Mouse (Mus musculus): ENCODE measurements around the gene Zfp574.

Gene Zfp574

DNA sequence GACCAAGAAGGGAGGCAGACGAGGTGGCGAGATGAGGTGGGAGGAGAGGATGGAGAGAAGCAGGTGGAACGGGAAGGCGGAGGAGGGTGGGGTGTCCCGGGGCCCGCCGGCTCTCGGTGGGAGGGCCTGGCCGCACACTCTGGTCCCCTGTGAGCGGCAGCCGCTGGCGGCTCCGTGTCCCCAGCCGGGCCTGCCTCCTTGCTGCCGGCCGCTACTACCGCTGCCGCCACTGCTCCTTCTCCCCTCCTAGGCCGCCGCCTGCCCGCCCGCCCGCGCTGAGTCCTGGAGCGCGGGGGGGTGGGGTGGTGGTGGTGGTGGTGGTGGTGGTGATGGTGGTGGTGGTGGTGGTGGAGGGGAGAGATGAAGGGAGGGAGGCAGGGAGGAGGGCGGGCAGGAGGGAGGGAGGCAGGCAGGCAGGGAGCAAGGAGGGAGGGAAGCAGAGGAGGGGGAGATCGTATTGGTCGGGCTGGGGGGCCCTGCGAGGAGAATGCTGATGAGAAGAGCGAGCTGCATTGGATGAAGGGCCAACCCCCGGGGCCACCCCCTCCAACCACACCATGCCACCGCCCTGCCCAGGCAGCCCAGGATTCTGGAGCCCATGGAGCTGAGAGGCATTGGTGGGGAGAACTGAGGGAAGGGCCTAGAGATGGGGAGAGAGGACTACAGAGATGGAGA, 486 bp downstream of the Zfp574 start:
- peak; percentile 58 for DNase-seq (ENCODE audit: low read depth, low spot score)

GRCm38 (mm10) chr7:25073924-25074323, 1.6 kb downstream of the Zfp574 start:
- DNase-seq (ENCODE audit: low read depth, low spot score): no peak

- DNase-seq (ENCODE audit: low read depth, low spot score): no peak
Measured at GRCm38 (mm10) chr7:25076296-25076662, 3.9 kb downstream of the Zfp574 start.

- peak; percentile 99 for DNase-seq (ENCODE audit: low read depth, low spot score)
Measured at GRCm38 (mm10) chr7:25076663-25077413, 4.5 kb downstream of the Zfp574 start.

DNA sequence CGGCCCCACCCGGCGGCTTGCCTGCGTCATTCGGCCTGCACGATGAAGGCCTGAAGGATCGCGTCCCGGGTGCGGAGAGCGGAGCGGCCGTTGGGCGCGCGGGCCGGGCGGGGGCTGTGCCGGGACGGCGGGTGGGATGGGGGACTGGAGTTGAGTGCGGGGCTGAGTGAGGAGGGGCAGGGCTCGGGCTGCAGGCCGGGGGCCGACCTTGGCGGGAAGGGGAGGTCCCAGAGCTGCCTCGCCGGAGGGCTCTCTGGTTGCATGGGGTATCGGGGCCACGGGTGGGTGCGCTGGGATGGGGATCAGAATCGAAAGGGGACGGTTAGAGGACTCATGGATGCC, 5.0 kb downstream of the Zfp574 start:
- DNase-seq (ENCODE audit: low read depth, low spot score): no peak

DNA sequence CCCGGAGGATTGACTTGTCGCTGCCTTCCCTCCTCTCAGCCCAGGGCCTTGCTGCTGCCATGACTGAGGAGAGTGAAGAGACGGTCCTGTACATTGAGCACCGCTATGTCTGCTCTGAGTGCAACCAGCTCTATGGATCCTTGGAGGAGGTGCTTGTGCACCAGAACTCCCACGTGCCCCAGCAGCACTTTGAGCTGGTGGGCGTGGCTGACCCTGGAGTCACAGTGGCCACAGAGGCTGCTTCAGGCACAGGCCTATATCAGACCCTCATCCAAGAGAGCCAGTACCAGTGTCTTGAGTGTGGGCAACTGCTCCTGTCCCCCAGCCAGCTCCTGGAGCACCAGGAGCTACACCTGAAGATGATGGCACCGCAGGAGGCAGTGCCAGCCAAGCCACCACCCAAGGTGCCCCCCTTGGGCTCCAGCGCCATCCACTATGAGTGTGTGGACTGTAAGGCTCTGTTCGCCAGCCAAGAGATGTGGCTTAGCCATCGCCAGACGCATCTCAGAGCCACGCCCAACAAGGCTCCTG, 7.2 kb downstream of the Zfp574 start:
- no peak for DNase-seq (ENCODE audit: low read depth, low spot score)

DNA sequence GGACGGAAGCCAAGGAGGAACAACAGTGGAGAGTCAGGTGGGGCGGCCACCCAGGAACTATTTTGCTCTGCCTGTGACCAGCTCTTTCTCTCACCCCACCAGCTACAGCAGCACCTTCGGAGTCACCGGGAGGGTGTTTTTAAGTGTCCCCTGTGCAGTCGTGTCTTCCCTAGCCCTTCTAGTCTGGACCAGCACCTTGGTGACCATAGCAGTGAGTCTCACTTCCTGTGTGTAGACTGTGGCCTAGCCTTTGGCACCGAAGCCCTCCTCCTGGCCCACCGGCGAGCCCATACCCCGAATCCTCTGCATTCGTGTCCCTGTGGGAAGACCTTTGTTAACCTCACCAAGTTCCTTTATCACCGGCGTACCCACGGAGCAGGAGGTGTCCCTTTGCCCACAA, 8.1 kb downstream of the Zfp574 start:
- no peak for DNase-seq (ENCODE audit: low read depth, low spot score)

- DNase-seq (ENCODE audit: low read depth, low spot score): no peak
Measured at GRCm38 (mm10) chr7:25082510-25082909, 10.1 kb downstream of the Zfp574 start.

- DNase-seq (ENCODE audit: low read depth, low spot score): no peak
Measured at GRCm38 (mm10) chr7:25084621-25085020, 12.3 kb downstream of the Zfp574 start.

- no peak for DNase-seq (ENCODE audit: low read depth, low spot score)
Measured at GRCm38 (mm10) chr7:25086656-25087055, 14.3 kb downstream of the Zfp574 start.

GRCm38 (mm10) chr7:25087256-25087912, 15.0 kb downstream of the Zfp574 start:
- no peak for DNase-seq (ENCODE audit: low read depth, low spot score)

GRCm38 (mm10) chr7:25087972-25088371, 15.6 kb downstream of the Zfp574 start:
- DNase-seq (ENCODE audit: low read depth, low spot score): no peak

DNA sequence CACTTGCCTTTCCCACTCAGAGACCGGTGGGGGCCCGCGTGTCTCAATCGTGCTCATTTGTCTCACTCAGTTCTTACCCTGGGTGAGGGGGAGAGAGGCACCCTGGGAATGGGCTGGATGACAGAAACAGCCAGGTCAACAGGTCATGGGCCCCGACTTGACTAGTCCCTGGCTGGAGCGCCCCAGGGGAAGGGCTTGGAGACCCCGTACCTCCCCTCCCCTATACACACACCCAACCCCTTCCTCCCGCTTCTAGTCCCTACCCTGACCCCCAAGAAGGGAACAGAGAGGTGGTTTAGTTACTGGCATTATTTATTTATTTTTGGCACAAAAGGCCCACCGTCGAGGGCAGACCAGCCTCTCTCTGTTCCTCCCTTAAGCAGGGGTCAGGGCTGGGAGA, 16.2 kb downstream of the Zfp574 start:
- DNase-seq (ENCODE audit: low read depth, low spot score): no peak

- no peak for DNase-seq (ENCODE audit: low read depth, low spot score)
Measured at GRCm38 (mm10) chr7:25088968-25089367, 16.6 kb downstream of the Zfp574 start.

DNA sequence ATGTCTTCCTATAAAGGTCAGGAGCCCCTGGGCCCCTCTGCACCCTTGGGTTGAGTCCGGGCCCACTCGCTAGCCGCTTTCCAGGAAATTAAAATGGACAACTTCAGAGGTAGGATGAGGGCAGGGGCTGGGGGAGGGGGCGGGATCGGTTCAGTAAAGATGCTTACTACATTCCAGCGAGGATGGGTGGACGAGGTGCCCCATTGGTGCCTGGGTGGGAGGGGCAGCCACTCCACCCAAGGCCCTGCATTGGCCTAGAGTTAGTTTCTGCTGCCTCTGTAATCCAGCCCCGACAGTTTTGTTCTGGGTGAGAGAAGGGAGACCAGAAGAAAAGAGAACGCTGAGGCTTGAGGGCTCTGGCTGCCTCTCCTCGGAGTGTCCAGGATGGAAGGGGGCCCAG, 17.5 kb downstream of the Zfp574 start:
- DNase-seq (ENCODE audit: low read depth, low spot score): no peak

DNA sequence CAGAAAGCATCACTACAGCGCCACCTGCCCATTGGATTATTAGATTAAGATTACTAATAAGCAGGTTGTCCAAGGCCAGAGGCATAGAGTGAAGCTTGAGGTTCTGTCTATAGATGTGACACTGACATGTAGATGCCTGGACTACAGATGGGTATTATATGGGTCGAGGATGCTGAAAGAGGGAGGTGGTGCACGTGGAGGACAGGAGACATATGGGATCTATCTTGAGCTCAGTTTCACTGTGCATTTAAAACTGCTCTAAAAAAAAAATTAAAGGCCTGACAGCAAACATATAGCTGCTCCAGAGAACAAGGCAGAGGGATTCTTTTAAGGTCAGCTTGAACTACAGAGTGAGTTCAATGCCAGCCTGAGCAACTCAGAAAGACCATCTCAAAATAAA, 25.8 kb downstream of the Zfp574 start:
- DNase-seq (ENCODE audit: low read depth, low spot score): no peak

GRCm38 (mm10) chr7:25099581-25099980, 27.2 kb downstream of the Zfp574 start:
- no peak for DNase-seq (ENCODE audit: low read depth, low spot score)

DNA sequence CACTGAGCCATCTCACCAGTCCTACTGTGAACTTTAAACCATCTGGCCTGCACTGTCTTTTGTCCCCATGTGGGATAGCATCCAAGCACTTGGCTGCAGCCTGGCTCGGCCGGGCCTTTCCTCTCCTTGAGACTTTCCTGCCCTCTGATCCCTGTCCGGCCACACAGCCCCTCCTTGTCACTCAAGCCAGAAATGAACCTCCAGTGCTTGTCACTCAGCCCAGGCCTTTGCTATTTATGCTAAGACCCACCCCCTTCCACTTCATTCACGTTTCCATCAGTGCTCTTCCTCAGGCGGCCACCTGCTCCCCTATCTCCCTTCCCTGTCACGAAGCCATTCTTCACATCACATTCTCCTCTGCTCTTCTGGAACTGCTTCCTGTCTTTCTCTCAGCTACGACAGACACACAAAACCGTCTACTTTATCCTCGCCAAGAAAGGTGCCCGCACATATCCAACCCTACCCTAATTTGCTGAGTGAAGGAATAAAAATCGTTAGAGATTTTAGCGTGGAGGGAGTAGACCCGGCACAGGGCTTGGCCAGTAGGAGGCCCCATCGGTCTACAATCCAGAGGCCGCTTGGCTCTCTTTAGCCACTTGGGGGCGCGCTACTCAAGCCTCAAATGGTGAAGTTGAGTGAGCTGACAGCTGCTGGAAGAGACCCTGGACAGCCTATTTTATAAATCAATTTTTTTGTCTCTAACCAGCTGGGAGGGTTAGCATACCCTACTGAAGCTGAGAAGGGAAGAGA, 33.2 kb downstream of the Zfp574 start:
- DNase-seq (ENCODE audit: low read depth, low spot score): peak; percentile 80

DNA sequence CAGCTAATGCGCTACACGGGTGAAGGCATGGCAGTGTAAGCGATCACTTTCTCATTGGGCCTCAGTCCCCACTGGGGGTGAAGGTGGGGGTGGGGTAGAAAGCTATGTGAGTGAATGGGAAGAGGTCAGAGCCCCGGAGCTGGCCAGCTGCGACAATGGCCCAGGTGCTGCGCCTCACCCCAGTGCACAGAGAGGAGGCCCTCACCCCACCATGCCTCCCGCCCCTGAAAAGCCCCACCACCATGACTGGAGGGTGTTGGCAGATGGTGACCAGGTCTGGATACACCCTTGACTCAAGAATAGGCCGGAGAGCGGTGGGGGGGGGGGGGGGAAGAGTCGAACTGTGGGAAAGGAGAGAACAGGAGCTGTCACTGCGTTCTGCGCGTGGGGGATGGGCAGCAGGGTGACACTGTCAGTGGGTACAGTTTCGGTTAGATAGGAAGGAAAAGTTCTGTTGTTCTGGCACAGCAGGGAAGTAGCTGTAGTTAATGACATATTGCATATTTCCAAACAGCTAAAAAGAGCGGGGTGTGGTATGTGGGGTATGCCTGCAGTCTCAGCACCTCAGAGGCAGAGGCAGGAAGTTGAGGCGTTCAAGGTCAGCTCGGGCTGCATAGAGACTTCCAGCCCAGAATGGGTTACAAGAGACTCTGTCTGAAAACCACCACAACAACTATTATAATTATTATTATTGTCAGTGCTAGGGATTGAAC, 34.6 kb downstream of the Zfp574 start:
- DNase-seq (ENCODE audit: low read depth, low spot score): no peak

DNA sequence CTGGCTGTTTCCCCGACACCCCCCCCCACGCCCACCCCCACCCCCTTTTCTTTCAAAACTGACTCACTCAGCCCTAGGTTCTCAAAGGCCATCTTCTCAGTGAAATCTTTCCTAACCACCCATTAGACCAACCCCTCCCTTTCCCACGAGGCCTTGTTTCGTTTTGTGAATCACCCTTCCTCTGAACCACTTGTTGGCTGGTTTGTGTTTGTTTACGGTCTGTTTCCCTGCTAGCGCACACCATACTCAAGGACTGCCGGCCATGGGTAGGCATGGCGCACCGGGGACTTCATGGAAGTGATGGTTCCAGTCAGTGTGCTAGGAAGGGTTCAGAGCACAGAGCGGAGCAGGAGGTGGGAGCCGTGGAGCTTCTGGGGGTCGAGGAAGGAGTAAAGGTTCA, 37.0 kb downstream of the Zfp574 start:
- DNase-seq (ENCODE audit: low read depth, low spot score): no peak

GRCm38 (mm10) chr7:25110336-25110735, 38.0 kb downstream of the Zfp574 start:
- DNase-seq (ENCODE audit: low read depth, low spot score): no peak
